Mouse (Mus musculus) cerebellum, adult 2 months (tissue): ENCODE measurements around the gene Tuba3a. TPM values are rescaled to one million over a fixed set of nuclear protein-coding genes. Genes with fewer than 3 reads are reported as not detected.

Experiments used
- DNase-seq, 2 experiments: peaks; one replicate each; pipeline ENCODE4 v3.0.0; 2021
- H3K27ac ChIP-seq: fragments of 200-500 bp; 2 replicates; pipeline ENCODE4 v1.5.1; 2012; ENCODE audit warnings: low read length, control low read depth, inconsistent platforms; ENCODE audit not compliant: insufficient read depth
- H3K27me3 ChIP-seq: fragments of 200-500 bp; 2 replicates; pipeline ENCODE4 v1.6.1; 2012; ENCODE audit warnings: inconsistent platforms, mild to moderate bottlenecking, low read length, moderate library complexity; ENCODE audit not compliant: control insufficient read depth, insufficient read depth
- H3K4me1 ChIP-seq: fragments of 200-500 bp; 2 replicates; pipeline ENCODE4 v1.6.1; 2011; ENCODE audit warnings: low read length; ENCODE audit not compliant: control insufficient read depth, insufficient read depth
- H3K4me3 ChIP-seq: fragments of 200-500 bp; replicated peaks from 2 replicates; pipeline ENCODE3; 2011; ENCODE audit warnings: mild to moderate bottlenecking, low read depth, low read length, control low read depth; ENCODE audit not compliant: insufficient read depth
- CTCF ChIP-seq: fragments of 200-500 bp; IDR thresholded peaks from 2 replicates; pipeline ENCODE4 v1.5.1; 2011; ENCODE audit warnings: low read depth, mild to moderate bottlenecking, control low read depth, low read length, moderate library complexity, borderline replicate concordance; ENCODE audit not compliant: insufficient read depth
- POLR2A ChIP-seq: fragments of 200-500 bp; IDR thresholded peaks from 2 replicates; pipeline ENCODE4 v1.6.1; 2011; ENCODE audit warnings: low read length, control low read depth, borderline replicate concordance; ENCODE audit not compliant: insufficient read depth
- WGBS: fragments of 180-500 bp; shearing (Covaris S2); methylation state at CpG from one replicate; pipeline ENCODE4 v1.1.7; 2018; 5-methylcytosine and 5-hydroxymethylcytosine counted together
- polyA plus RNA-seq: library from polyadenylated mRNA; depleted of rRNA; stranded (reverse); fragments of >200 nt; gene quantifications from 2 replicates; pipeline ENCODE4 v1.2.3, GENCODE M21; 2012

The Tuba3a gene
- polyA plus RNA-seq, 1 experiment: not detected

- Histone ChIP-seq H3K27me3 (no peaks in the 10 kb centered on the region), H3K4me3 (no peak overlapping the region), H3K4me1 (no peaks in the 10 kb centered on the region), H3K27ac (no peak overlapping the region)
- WGBS: 79% methylated on average over 7 of the region's 7 CpGs
- TF ChIP-seq POLR2A (no peak), CTCF (no peak)
- DNase-seq: no peak
Measured at GRCm38 (mm10) chr6:125255516-125256044, 30.3 kb downstream of the Tuba3a start.

GRCm38 (mm10) chr6:125253863-125254715, 31.8 kb downstream of the Tuba3a start:
- Histone ChIP-seq H3K27ac (no peak overlapping the region), H3K27me3 (no peaks in the 10 kb centered on the region), H3K4me1 (no peaks in the 10 kb centered on the region), H3K4me3 (no peak overlapping the region)
- TF ChIP-seq CTCF: no peak
- no peak for TF ChIP-seq POLR2A
- DNase-seq: no peak
- WGBS: 76% methylated on average over 14 of the region's 14 CpGs

- no peaks in the 10 kb centered on the region for H3K27me3 ChIP-seq
- DNase-seq: no peak
- 93% methylated on average over 8 of the region's 8 CpGs for WGBS
- no peak overlapping the region for H3K4me3 ChIP-seq
- H3K4me1 ChIP-seq: no peaks in the 10 kb centered on the region
- TF ChIP-seq POLR2A (no peak), CTCF (no peak)
- H3K27ac ChIP-seq: no peak overlapping the region
Measured at GRCm38 (mm10) chr6:125252711-125253110, 33.1 kb downstream of the Tuba3a start.

GRCm38 (mm10) chr6:125252285-125252684, 33.6 kb downstream of the Tuba3a start:
- WGBS: 68% methylated on average over 3 of the region's 3 CpGs
- TF ChIP-seq CTCF: no peak
- no peak for TF ChIP-seq POLR2A
- no peak for DNase-seq
- Histone ChIP-seq H3K4me1 (no peaks in the 10 kb centered on the region), H3K4me3 (no peak overlapping the region), H3K27me3 (no peaks in the 10 kb centered on the region), H3K27ac (no peak overlapping the region)

GRCm38 (mm10) chr6:125244551-125244950, 41.3 kb downstream of the Tuba3a start:
- no peak for DNase-seq
- H3K4me3 ChIP-seq: no peak overlapping the region
- no peak overlapping the region for H3K27ac ChIP-seq
- TF ChIP-seq CTCF (no peak), POLR2A (no peak)
- H3K27me3 ChIP-seq: no peaks in the 10 kb centered on the region
- H3K4me1 ChIP-seq: peaks cover 3% of the 10 kb centered on the region; the same call in 1 of the 2 replicates
- 75% methylated on average over 1 of the region's 1 CpGs for WGBS

GRCm38 (mm10) chr6:125241566-125241965, 44.3 kb downstream of the Tuba3a start:
- Histone ChIP-seq H3K4me3 (no peak overlapping the region), H3K27me3 (no peaks in the 10 kb centered on the region), H3K4me1 (peaks cover 3% of the 10 kb centered on the region; the same call in 1 of the 2 replicates), H3K27ac (no peak overlapping the region)
- TF ChIP-seq CTCF: no peak
- TF ChIP-seq POLR2A: no peak
- 84% methylated on average over 8 of the region's 8 CpGs for WGBS
- DNase-seq: no peak

GRCm38 (mm10) chr6:125240617-125241016, 45.2 kb downstream of the Tuba3a start:
- H3K27ac ChIP-seq: no peak overlapping the region
- TF ChIP-seq CTCF: no peak
- TF ChIP-seq POLR2A: no peak
- no peak for DNase-seq
- 85% methylated on average over 5 of the region's 5 CpGs for WGBS
- H3K4me3 ChIP-seq: no peak overlapping the region
- H3K4me1 ChIP-seq: peaks cover 3% of the 10 kb centered on the region; the same call in 1 of the 2 replicates
- no peaks in the 10 kb centered on the region for H3K27me3 ChIP-seq

- WGBS: 93% methylated on average over 5 of the region's 5 CpGs
- H3K4me3 ChIP-seq: no peak overlapping the region
- no peaks in the 10 kb centered on the region for H3K27me3 ChIP-seq
- no peak overlapping the region for H3K27ac ChIP-seq
- no peaks in the 10 kb centered on the region for H3K4me1 ChIP-seq
- no peak for DNase-seq
- TF ChIP-seq POLR2A: no peak
- TF ChIP-seq CTCF: no peak
Measured at GRCm38 (mm10) chr6:125239547-125239946, 46.3 kb downstream of the Tuba3a start.
